Mouse (Mus musculus) forebrain, embryonic 14.5 days (tissue): ENCODE data around the gene Shisa9. TPM values are rescaled to one million over a fixed set of nuclear protein-coding genes. Genes with fewer than 3 reads are reported as not detected.

Experiments used
- ATAC-seq: fragments of 200-750 bp; cut with Nextera tagmentation; 2 replicates; pipeline ENCODE4 v1.8.0; 2017; ENCODE audit warnings: mild to moderate bottlenecking, moderate library complexity
- DNase-seq: peaks from one replicate; pipeline ENCODE4 v3.0.0-alpha.2; 2015; ENCODE audit warnings: low spot score
- H3K27ac ChIP-seq: fragments of 300-500 bp; sonication (generic); 2 replicates; pipeline ENCODE4 v1.5.1; 2014; ENCODE audit warnings: low read depth, mild to moderate bottlenecking, control low read depth, low read length, moderate library complexity
- H3K27me3 ChIP-seq: fragments of 300-500 bp; sonication (generic); replicated peaks from 2 replicates; pipeline ENCODE4 v1.6.1; 2014; ENCODE audit warnings: low read length, control low read depth, mixed read lengths; ENCODE audit not compliant: control insufficient read depth, insufficient read depth
- H3K36me3 ChIP-seq: fragments of 300-500 bp; sonication (generic); 2 replicates; pipeline ENCODE4 v1.6.1; 2014; ENCODE audit warnings: low read length, control low read depth; ENCODE audit not compliant: control insufficient read depth, insufficient read depth
- H3K4me1 ChIP-seq: fragments of 300-500 bp; sonication (generic); 2 replicates; pipeline ENCODE4 v1.6.1; 2014; ENCODE audit warnings: antibody characterized with exemption, low read length, control low read depth; ENCODE audit not compliant: control insufficient read depth, insufficient read depth
- H3K4me2 ChIP-seq: fragments of 300-500 bp; sonication (generic); 2 replicates; pipeline ENCODE4 v1.6.1; 2014; ENCODE audit warnings: mild to moderate bottlenecking, control low read depth, low read length
- H3K4me3 ChIP-seq: fragments of 300-500 bp; sonication (generic); 2 replicates; pipeline ENCODE4 v1.5.1; 2014; ENCODE audit warnings: low read depth, low read length, control low read depth
- H3K9ac ChIP-seq: fragments of 300-500 bp; sonication (generic); 2 replicates; pipeline ENCODE4 v1.6.1; 2014; ENCODE audit warnings: mild to moderate bottlenecking, low read length, control low read depth, moderate library complexity
- H3K9me3 ChIP-seq: fragments of 300-500 bp; sonication (generic); replicated peaks from 2 replicates; pipeline ENCODE4 v1.6.1; 2016; ENCODE audit warnings: low read length, control low read depth, mixed read lengths; ENCODE audit not compliant: control insufficient read depth
- WGBS: fragments of 180-500 bp; shearing (Covaris S2); extraction: QIAGEN DNeasy Blood & Tissue Kit; methylation state at CpG from one replicate; pipeline ENCODE4 v1.1.7; 2014; 5-methylcytosine and 5-hydroxymethylcytosine counted together
- polyA plus RNA-seq: library from polyadenylated mRNA; unstranded; fragments of >200 nt; fragmentation: Nextera tagmentation; extraction: Ambion mirVana; gene quantifications from 2 replicates; pipeline ENCODE4 v1.2.1, GENCODE M21; 2014

Shisa9 gene
- polyA plus RNA-seq, 1 experiment from 2014 or later = 6.0 TPM

DNA sequence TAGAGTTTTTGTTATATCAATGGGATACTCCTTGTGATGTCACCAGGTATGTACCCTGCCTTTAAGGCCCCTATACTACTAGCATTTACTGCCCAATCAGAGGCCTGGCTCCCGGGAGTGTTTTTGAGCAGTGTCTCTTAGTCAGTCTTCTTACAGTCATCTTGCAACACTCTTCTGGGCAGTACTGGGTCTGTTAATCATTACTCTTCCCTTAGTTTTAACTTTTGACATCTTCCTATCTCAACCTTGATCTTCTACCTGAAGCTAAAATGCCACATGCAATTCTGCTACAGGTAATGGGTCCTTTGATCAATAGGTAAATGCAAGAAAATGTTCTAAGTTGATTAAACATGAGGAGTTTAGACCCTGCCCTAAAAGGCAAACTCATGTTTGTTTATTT lies 225.4 kb downstream of the Shisa9 start:
- Histone ChIP-seq H3K27me3 (no peaks in the 10 kb centered on the region), H3K4me2 (no peak overlapping the region), H3K4me3 (no peak overlapping the region), H3K4me1 (no peaks in the 10 kb centered on the region), H3K9me3 (no peaks in the 10 kb centered on the region), H3K36me3 (no peaks in the 10 kb centered on the region), H3K9ac (no peak overlapping the region), H3K27ac (no peak overlapping the region)
- WGBS = 100% methylated on average over 1 of the region's 1 CpGs
- DNase-seq (no peak), ATAC-seq (no peak)

DNA sequence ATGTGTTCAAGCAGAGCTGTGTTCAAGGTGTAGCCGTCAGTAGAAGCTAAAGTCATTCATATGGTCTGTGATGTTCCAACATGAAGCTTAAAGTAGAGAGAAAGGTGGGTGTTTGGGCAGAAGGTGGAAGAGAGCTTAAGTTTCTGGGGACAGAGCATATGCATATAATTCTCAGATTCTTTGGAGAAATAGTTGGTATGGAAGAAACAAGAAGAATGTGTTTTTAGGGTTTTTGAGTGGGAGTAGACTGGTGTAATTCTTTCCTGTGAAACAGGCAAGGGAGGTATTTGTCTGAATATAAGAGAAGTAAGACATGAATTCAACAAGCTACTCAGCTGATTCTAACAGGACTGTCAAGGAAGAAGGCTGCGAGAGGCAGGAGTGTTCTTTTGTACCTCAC lies 225.9 kb downstream of the Shisa9 start:
- no peaks in the 10 kb centered on the region for H3K4me1 ChIP-seq
- DNase-seq (no peak), ATAC-seq (no peak)
- no peak overlapping the region for H3K27ac ChIP-seq
- no peaks in the 10 kb centered on the region for H3K36me3 ChIP-seq
- H3K9ac ChIP-seq = no peak overlapping the region
- no peak overlapping the region for H3K4me3 ChIP-seq
- no peak overlapping the region for H3K4me2 ChIP-seq
- H3K9me3 ChIP-seq = no peaks in the 10 kb centered on the region
- 91% methylated on average over 2 of the region's 2 CpGs for WGBS
- no peaks in the 10 kb centered on the region for H3K27me3 ChIP-seq

DNA sequence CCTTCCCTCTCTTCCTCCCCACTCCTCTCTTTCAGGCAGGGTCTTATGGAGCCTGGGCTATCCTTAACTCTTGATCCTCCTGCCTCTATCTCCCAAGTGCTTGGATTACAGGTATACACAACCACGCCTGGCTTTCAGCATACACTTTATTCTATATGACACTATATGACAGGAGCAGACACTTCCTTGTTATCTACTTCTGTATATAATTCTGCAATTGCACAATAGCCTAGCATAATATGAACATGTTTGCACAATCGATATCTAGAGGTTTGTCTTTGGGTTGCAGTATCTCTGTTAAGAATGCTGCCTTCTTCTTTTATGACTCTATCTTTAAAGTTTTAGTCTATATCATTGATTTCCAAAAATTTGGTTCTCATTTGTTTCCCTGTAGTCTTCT lies 230.1 kb downstream of the Shisa9 start:
- 98% methylated on average over 2 of the region's 2 CpGs for whole genome bisulfite sequencing
- peaks cover 6% of the 10 kb centered on the region for H3K4me1 ChIP-seq

DNA sequence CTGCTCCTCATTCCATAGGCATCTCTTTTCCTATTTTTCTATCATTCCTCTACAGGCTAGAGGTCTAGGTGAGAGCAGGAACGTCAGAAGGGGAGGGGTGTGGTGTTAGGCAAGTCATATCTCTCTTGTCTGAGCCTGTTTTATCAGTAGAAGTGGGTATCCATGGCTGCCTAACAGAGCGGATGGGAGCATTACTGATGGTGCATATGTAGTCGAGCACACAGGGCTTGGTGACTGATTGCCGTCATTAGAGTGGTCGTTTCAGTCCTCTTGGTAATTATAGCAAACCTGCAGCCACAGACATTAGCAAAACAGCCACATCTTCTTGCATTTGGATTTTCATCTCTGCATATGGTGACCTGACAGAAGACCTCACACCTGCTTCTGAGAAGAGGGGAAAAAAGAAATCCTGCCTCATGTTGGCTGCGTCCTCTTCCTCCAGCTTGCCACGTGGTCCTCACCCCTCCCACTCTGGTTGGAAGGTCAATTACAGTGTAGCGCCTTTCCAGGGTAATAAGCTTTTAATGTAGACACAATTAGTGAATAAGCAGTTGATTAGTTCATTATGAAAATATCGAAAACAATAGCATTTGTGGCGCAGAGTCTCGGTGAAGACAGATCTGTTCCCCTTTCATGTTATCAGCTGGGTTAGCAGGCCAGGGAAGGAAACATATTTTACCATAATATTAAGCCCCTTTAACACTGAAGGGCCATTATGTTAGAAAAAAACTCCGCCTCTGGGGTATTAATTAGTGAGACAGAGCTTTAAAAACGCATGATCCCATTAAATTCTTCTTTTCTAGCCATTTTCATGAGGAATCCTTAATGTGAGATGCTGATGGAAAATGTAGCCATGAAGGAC lies 233.6 kb downstream of the Shisa9 start:
- H3K4me3 ChIP-seq = no peak overlapping the region
- ATAC-seq (peak; percentile 75; the same call in 1 of the 2 replicates), DNase-seq (peak; percentile 50)
- no peak overlapping the region for H3K4me2 ChIP-seq
- no peak overlapping the region for H3K27ac ChIP-seq
- H3K27me3 ChIP-seq = no peaks in the 10 kb centered on the region
- peaks cover 6% of the 10 kb centered on the region for H3K4me1 ChIP-seq
- WGBS = 37% methylated on average over 13 of the region's 13 CpGs
- no peaks in the 10 kb centered on the region for H3K9me3 ChIP-seq
- no peak overlapping the region for H3K9ac ChIP-seq
- no peaks in the 10 kb centered on the region for H3K36me3 ChIP-seq

More for the DNA sequence above, 230.1 kb downstream of the Shisa9 start:
- DNase-seq = no peak
- no peak overlapping the region for H3K4me3 ChIP-seq
- H3K27me3 ChIP-seq = no peaks in the 10 kb centered on the region
- H3K9me3 ChIP-seq = no peaks in the 10 kb centered on the region
- no peak overlapping the region for H3K9ac ChIP-seq
- H3K4me2 ChIP-seq = no peak overlapping the region
- no peak for ATAC-seq
- H3K36me3 ChIP-seq = no peaks in the 10 kb centered on the region
- H3K27ac ChIP-seq = no peak overlapping the region

DNA sequence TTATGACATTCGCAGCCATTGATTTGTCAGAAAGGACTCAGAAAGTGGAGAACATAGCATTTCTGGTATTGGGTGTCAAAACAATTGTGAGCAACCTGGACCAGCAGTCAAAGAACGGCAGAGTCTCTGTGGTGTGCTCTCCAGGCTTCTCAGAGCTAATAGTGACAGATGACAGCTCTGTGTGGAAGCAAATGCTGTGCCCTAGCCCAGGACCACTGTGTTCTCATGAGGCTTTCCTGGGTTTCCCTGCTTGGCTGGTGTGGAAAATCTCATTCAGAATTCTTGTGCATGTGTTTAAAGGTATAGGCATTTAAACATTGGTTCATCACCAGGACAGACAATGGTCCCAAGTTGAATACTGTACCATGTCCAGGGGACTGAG lies 234.2 kb downstream of the Shisa9 start:
- ATAC-seq (no peak), DNase-seq (no peak)
- 49% methylated on average over 2 of the region's 2 CpGs for WGBS
- H3K36me3 ChIP-seq = no peaks in the 10 kb centered on the region
- H3K27me3 ChIP-seq = no peaks in the 10 kb centered on the region
- peaks cover 6% of the 10 kb centered on the region for H3K4me1 ChIP-seq
- no peak overlapping the region; the same call in 1 of the 2 replicates for H3K27ac ChIP-seq
- no peak overlapping the region for H3K4me3 ChIP-seq
- H3K9ac ChIP-seq = no peak overlapping the region
- no peak overlapping the region for H3K4me2 ChIP-seq
- H3K9me3 ChIP-seq = no peaks in the 10 kb centered on the region

DNA sequence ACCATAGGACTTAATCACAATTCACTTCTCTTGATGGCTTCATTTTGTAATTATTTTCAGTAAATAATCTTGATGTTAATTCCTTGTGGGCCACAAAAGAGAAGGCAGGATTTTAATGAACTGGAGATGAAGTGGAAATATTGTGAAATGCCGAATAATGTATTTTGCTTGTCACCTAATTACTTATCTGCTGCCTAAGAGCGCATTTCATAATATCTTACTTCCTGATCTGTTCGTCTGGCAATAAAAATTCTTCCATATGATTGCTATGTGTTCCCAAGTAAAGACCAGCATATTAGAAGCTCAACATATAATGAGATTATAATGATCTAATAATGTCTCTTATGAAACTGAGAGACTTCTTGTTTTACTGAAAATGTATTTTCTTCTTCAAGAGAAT lies 235.9 kb downstream of the Shisa9 start:
- Histone ChIP-seq H3K27me3 (no peaks in the 10 kb centered on the region), H3K9ac (no peak overlapping the region), H3K4me2 (no peak overlapping the region), H3K4me3 (no peak overlapping the region), H3K9me3 (no peaks in the 10 kb centered on the region), H3K4me1 (peaks cover 6% of the 10 kb centered on the region), H3K27ac (no peak overlapping the region), H3K36me3 (no peaks in the 10 kb centered on the region)
- DNase-seq (no peak), ATAC-seq (no peak)
- WGBS = 87% methylated on average over 3 of the region's 3 CpGs

DNA sequence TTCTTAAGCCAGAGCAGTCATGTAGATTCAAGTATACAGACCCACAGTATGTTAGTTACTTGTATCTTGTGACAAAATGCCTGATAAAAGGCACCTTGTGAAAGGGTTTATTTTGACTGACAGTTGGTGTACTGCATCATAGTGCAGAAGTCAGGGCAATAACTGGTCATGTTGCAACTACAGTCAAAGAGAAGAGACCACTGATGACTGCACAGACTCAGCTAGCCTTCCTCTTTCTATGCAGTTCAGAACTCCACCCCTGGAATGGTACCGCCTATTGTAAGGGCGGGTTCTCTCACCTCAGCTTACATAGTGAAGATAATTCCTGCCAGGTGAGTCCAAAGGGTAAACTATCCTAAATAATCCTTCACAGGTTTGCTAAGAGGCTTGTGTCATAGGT lies 239.6 kb downstream of the Shisa9 start:
- 90% methylated on average over 2 of the region's 2 CpGs for WGBS

DNA sequence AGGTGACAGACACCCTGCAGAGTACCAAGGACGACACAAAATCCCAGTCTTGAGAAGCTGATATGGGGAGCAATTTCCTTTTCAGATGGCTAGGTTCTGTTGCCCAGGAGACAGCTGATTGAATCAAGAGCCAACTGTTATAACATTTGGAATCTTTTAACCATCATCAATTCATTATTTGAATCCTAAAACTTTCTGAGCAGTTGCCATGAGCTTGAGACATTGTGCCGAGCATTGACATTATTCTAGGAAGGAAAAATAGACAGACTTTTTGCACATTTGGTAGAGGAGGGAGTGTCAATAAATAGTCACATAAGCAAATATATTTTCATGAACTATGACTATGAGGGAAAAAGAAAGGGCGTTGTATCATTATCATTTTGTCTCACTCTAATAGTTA lies 243.0 kb downstream of the Shisa9 start:
- H3K9ac ChIP-seq = no peak overlapping the region
- H3K27me3 ChIP-seq = no peaks in the 10 kb centered on the region
- H3K4me1 ChIP-seq = no peaks in the 10 kb centered on the region
- DNase-seq = no peak
- H3K4me3 ChIP-seq = no peak overlapping the region
- WGBS = 63% methylated on average over 3 of the region's 3 CpGs
- no peak overlapping the region for H3K4me2 ChIP-seq
- ATAC-seq = no peak
- no peak overlapping the region for H3K27ac ChIP-seq
- no peaks in the 10 kb centered on the region for H3K36me3 ChIP-seq
- no peaks in the 10 kb centered on the region for H3K9me3 ChIP-seq

More for the DNA sequence above, 239.6 kb downstream of the Shisa9 start:
- Histone ChIP-seq H3K27me3 (no peaks in the 10 kb centered on the region), H3K9ac (no peak overlapping the region), H3K4me3 (no peak overlapping the region), H3K9me3 (no peaks in the 10 kb centered on the region), H3K4me2 (no peak overlapping the region), H3K27ac (no peak overlapping the region), H3K4me1 (no peaks in the 10 kb centered on the region), H3K36me3 (no peaks in the 10 kb centered on the region)
- ATAC-seq (no peak), DNase-seq (no peak)

DNA sequence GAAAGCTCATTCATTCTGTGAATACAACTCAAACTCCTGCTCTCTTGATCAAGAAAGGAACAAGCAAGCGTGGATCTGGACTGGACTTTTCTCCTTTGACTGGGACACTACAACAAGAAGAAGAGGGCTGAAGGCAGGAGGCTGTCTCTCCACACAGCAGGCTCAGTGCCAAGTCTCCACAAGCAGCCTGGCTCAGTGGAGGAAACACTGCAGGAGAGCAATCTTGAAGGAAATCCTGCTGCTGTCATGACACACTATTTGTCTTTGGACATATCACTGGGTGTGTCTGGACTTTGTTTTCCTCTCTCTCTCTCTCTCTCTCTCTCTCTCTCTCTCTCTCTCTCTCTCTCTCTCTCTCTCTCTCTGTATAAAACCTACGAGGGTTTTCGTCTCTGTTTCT lies 249.4 kb downstream of the Shisa9 start:
- ATAC-seq (no peak), DNase-seq (peak; percentile 13)

More for the DNA sequence above, 249.4 kb downstream of the Shisa9 start:
- H3K4me1 ChIP-seq = no peaks in the 10 kb centered on the region
- H3K36me3 ChIP-seq = no peaks in the 10 kb centered on the region
- no peak overlapping the region for H3K27ac ChIP-seq
- no peaks in the 10 kb centered on the region for H3K9me3 ChIP-seq
- no peak overlapping the region for H3K4me2 ChIP-seq
- WGBS = 81% methylated on average over 3 of the region's 3 CpGs
- no peak overlapping the region for H3K9ac ChIP-seq
- no peak overlapping the region for H3K4me3 ChIP-seq
- no peaks in the 10 kb centered on the region for H3K27me3 ChIP-seq
